Mouse (Mus musculus) hindbrain, embryonic 12.5 days (tissue): Measurements from ENCODE around the gene Sirpb1a. TPM values are rescaled to one million over a fixed set of nuclear protein-coding genes. Genes with fewer than 3 reads are reported as not detected.

Experiments used
- polyA plus RNA-seq: library from polyadenylated mRNA; unstranded; fragments of >200 nt; fragmentation: Nextera tagmentation; extraction: Ambion mirVana; gene quantifications from 2 replicates; pipeline ENCODE4 v1.2.1, GENCODE M21; 2016

The Sirpb1a gene
- polyA plus RNA-seq, 1 experiment from 2014 or later = not detected

Other genes with a start within 250 kb of the Sirpb1a start
- gene Gm9733, start 94.2 kb downstream of the Sirpb1a start, polyA plus RNA-seq = not detected in 2 replicates
- not detected in 2 replicates for gene Sirpb1b, start 148.5 kb upstream of the Sirpb1a start, polyA plus RNA-seq